Mouse (Mus musculus) heart, embryonic 12.5 days (tissue): ENCODE results near the gene Rsph1. TPM values are rescaled to one million over a fixed set of nuclear protein-coding genes. Genes with fewer than 3 reads are reported as not detected.

ENCODE experiments used
- ATAC-seq: fragments of 200-750 bp; cut with Nextera tagmentation; 2 replicates; pipeline ENCODE4 v1.8.0; 2017; ENCODE audit warnings: moderate TSS enrichment, moderate library complexity; ENCODE audit not compliant: insufficient number of reproducible peaks, low FRiP score
- H3K27ac ChIP-seq: fragments of 300-500 bp; sonication (generic); 2 replicates; pipeline ENCODE4 v1.5.1; 2016; ENCODE audit warnings: mild to moderate bottlenecking, moderate library complexity; ENCODE audit not compliant: poor library complexity, severe bottlenecking
- H3K27me3 ChIP-seq: fragments of 300-500 bp; sonication (generic); replicated peaks from 2 replicates; pipeline ENCODE4 v1.6.1; 2016; ENCODE audit warnings: mild to moderate bottlenecking, moderate library complexity
- H3K36me3 ChIP-seq: fragments of 300-500 bp; sonication (generic); 2 replicates; pipeline ENCODE4 v1.6.1; 2016; ENCODE audit warnings: mild to moderate bottlenecking, moderate library complexity
- H3K4me1 ChIP-seq: fragments of 300-500 bp; sonication (generic); replicated peaks from 2 replicates; pipeline ENCODE4 v1.6.1; 2016; ENCODE audit warnings: mild to moderate bottlenecking
- H3K4me2 ChIP-seq: fragments of 300-500 bp; sonication (generic); 2 replicates; pipeline ENCODE4 v1.6.1; 2016; ENCODE audit warnings: mild to moderate bottlenecking, moderate library complexity
- H3K4me3 ChIP-seq: fragments of 300-500 bp; sonication (generic); 2 replicates; pipeline ENCODE4 v1.5.1; 2016; ENCODE audit warnings: mild to moderate bottlenecking
- H3K9ac ChIP-seq: fragments of 300-500 bp; sonication (generic); 2 replicates; pipeline ENCODE4 v1.6.1; 2016; ENCODE audit warnings: mild to moderate bottlenecking, moderate library complexity
- H3K9me3 ChIP-seq: fragments of 300-500 bp; sonication (generic); replicated peaks from 2 replicates; pipeline ENCODE4 v1.6.1; 2016; ENCODE audit warnings: mild to moderate bottlenecking, moderate library complexity
- WGBS: fragments of 180-500 bp; shearing (Covaris S2); methylation state at CpG from one replicate; pipeline ENCODE4 v1.1.7; 2016; 5-methylcytosine and 5-hydroxymethylcytosine counted together
- polyA plus RNA-seq: library from polyadenylated mRNA; unstranded; fragments of >200 nt; fragmentation: Nextera tagmentation; extraction: Ambion mirVana; gene quantifications from 2 replicates; pipeline ENCODE4 v1.2.1, GENCODE M21; 2016

Gene Rsph1
- polyA plus RNA-seq, 1 experiment from 2014 or later = 1.6 TPM

- H3K4me2 ChIP-seq = no peak overlapping the region
- H3K4me3 ChIP-seq = no peak overlapping the region
- no peak overlapping the region for H3K27ac ChIP-seq
- ATAC-seq = no peak
- H3K36me3 ChIP-seq = no peaks in the 10 kb centered on the region
- 0 out of 2 replicates have a peak, but pooled peaks cover 7% of the 10 kb centered on the region for H3K27me3 ChIP-seq
- no peaks in the 10 kb centered on the region for H3K9me3 ChIP-seq
- WGBS = 52% methylated on average over 3 of the region's 3 CpGs
- no peak overlapping the region for H3K9ac ChIP-seq
- no peaks in the 10 kb centered on the region for H3K4me1 ChIP-seq
Observed at GRCm38 (mm10) chr17:31226368-31226767, 50.8 kb downstream of the Rsph1 start.

GRCm38 (mm10) chr17:31224591-31224990, 52.6 kb downstream of the Rsph1 start:
- H3K9me3 ChIP-seq = no peaks in the 10 kb centered on the region
- no peaks in the 10 kb centered on the region for H3K36me3 ChIP-seq
- ATAC-seq = no peak
- no peak overlapping the region for H3K4me3 ChIP-seq
- H3K4me2 ChIP-seq = no peak overlapping the region
- WGBS = 79% methylated on average over 8 of the region's 8 CpGs
- H3K27ac ChIP-seq = no peak overlapping the region
- H3K9ac ChIP-seq = no peak overlapping the region
- H3K27me3 ChIP-seq = 0 out of 2 replicates have a peak, but pooled peaks cover 7% of the 10 kb centered on the region
- H3K4me1 ChIP-seq = no peaks in the 10 kb centered on the region

GRCm38 (mm10) chr17:31223835-31224234, 53.3 kb downstream of the Rsph1 start:
- Histone ChIP-seq H3K27ac (no peak overlapping the region), H3K4me3 (no peak overlapping the region), H3K36me3 (no peaks in the 10 kb centered on the region), H3K9me3 (no peaks in the 10 kb centered on the region), H3K4me1 (no peaks in the 10 kb centered on the region), H3K9ac (no peak overlapping the region), H3K27me3 (0 out of 2 replicates have a peak, but pooled peaks cover 6% of the 10 kb centered on the region), H3K4me2 (no peak overlapping the region)
- ATAC-seq = no peak
- 64% methylated on average over 7 of the region's 7 CpGs for WGBS

- Histone ChIP-seq H3K27me3 (0 out of 2 replicates have a peak, but pooled peaks cover 3% of the 10 kb centered on the region), H3K9me3 (no peaks in the 10 kb centered on the region), H3K27ac (no peak overlapping the region), H3K9ac (no peak overlapping the region), H3K4me2 (no peak overlapping the region), H3K36me3 (no peaks in the 10 kb centered on the region), H3K4me1 (no peaks in the 10 kb centered on the region), H3K4me3 (no peak overlapping the region)
- no peak for ATAC-seq
- 70% methylated on average over 4 of the region's 4 CpGs for WGBS
Observed at GRCm38 (mm10) chr17:31222810-31223310, 54.3 kb downstream of the Rsph1 start.

- no peak overlapping the region for H3K4me2 ChIP-seq
- no peaks in the 10 kb centered on the region for H3K36me3 ChIP-seq
- no peak for ATAC-seq
Observed at GRCm38 (mm10) chr17:31216068-31216955, 60.9 kb downstream of the Rsph1 start.

GRCm38 (mm10) chr17:31211881-31212280, 65.3 kb downstream of the Rsph1 start:
- ATAC-seq = no peak
- 92% methylated on average over 6 of the region's 6 CpGs for WGBS
- Histone ChIP-seq H3K4me2 (no peak overlapping the region), H3K9me3 (no peaks in the 10 kb centered on the region), H3K4me3 (no peak overlapping the region), H3K9ac (no peak overlapping the region), H3K27ac (no peak overlapping the region), H3K36me3 (no peaks in the 10 kb centered on the region), H3K27me3 (no peaks in the 10 kb centered on the region), H3K4me1 (peaks cover 7% of the 10 kb centered on the region)

More at GRCm38 (mm10) chr17:31216068-31216955, 60.9 kb downstream of the Rsph1 start:
- WGBS = 44% methylated on average over 5 of the region's 5 CpGs
- Histone ChIP-seq H3K9me3 (no peaks in the 10 kb centered on the region), H3K27ac (no peak overlapping the region), H3K27me3 (no peaks in the 10 kb centered on the region), H3K4me3 (no peak overlapping the region), H3K9ac (no peak overlapping the region), H3K4me1 (no peaks in the 10 kb centered on the region)

GRCm38 (mm10) chr17:31210299-31210698, 66.9 kb downstream of the Rsph1 start:
- Histone ChIP-seq H3K4me3 (no peak overlapping the region), H3K9ac (no peak overlapping the region), H3K4me2 (no peak overlapping the region), H3K9me3 (no peaks in the 10 kb centered on the region), H3K36me3 (no peaks in the 10 kb centered on the region), H3K27me3 (no peaks in the 10 kb centered on the region), H3K27ac (no peak overlapping the region), H3K4me1 (peaks cover 7% of the 10 kb centered on the region)
- no peak for ATAC-seq
- 62% methylated on average over 7 of the region's 7 CpGs for WGBS

GRCm38 (mm10) chr17:31209376-31209930, 67.7 kb downstream of the Rsph1 start:
- no peaks in the 10 kb centered on the region for H3K27me3 ChIP-seq
- H3K36me3 ChIP-seq = no peaks in the 10 kb centered on the region
- no peaks in the 10 kb centered on the region for H3K9me3 ChIP-seq
- H3K4me3 ChIP-seq = no peak overlapping the region
- ATAC-seq = no peak
- H3K4me2 ChIP-seq = no peak overlapping the region
- no peak overlapping the region for H3K9ac ChIP-seq
- H3K27ac ChIP-seq = no peak overlapping the region
- 86% methylated on average over 11 of the region's 11 CpGs for WGBS
- H3K4me1 ChIP-seq = peaks cover 7% of the 10 kb centered on the region

- Histone ChIP-seq H3K27me3 (no peaks in the 10 kb centered on the region), H3K4me1 (peaks cover 7% of the 10 kb centered on the region), H3K27ac (no peak overlapping the region), H3K9me3 (no peaks in the 10 kb centered on the region), H3K4me2 (no peak overlapping the region), H3K4me3 (no peak overlapping the region), H3K9ac (no peak overlapping the region), H3K36me3 (no peaks in the 10 kb centered on the region)
- no peak for ATAC-seq
- 84% methylated on average over 8 of the region's 8 CpGs for WGBS
Observed at GRCm38 (mm10) chr17:31208654-31209053, 68.5 kb downstream of the Rsph1 start.

GRCm38 (mm10) chr17:31207771-31208334, 69.3 kb downstream of the Rsph1 start, which contains the start of gene Ubash3a:
TSS of gene Ubash3a (plus strand) at chr17:31207873.
- no peaks in the 10 kb centered on the region for H3K36me3 ChIP-seq
- H3K4me1 ChIP-seq = peaks cover 7% of the 10 kb centered on the region
- WGBS = 44% methylated on average over 12 of the region's 12 CpGs
- H3K4me2 ChIP-seq = no peak within 1 kb of the TSS
- H3K27ac ChIP-seq = no peak within 1 kb of the TSS
- no peak within 1 kb of the TSS for H3K4me3 ChIP-seq
- no peaks in the 10 kb centered on the region for H3K27me3 ChIP-seq
- no peaks in the 10 kb centered on the region for H3K9me3 ChIP-seq
- no peak; the same call in 1 of the 2 replicates for ATAC-seq
- no peak within 1 kb of the TSS for H3K9ac ChIP-seq
